Mouse (Mus musculus): Measurements from ENCODE around the gene Fam81a. TPM values are rescaled to one million over a fixed set of nuclear protein-coding genes. Genes with fewer than 3 reads are reported as not detected.

The Fam81a gene
- polyA plus RNA-seq, 1 experiment: 0.90 TPM

GRCm38 (mm10) chr9:70046255-70046654, 96.1 kb downstream of the Fam81a start:
- Histone ChIP-seq H3K79me3 (ENCODE audit: low read depth) (no peaks in the 10 kb centered on the region), H3ac (ENCODE audit: control insufficient read depth, insufficient read length, low read depth) (no peak overlapping the region), H3K27me3 (ENCODE audit: control insufficient read depth, insufficient read depth, insufficient read length) (no peaks in the 10 kb centered on the region), H3K79me2 (ENCODE audit: control insufficient read depth, insufficient read depth) (no peaks in the 10 kb centered on the region), H3K4me3 (ENCODE audit: insufficient read depth, poor library complexity, severe bottlenecking) (no peak overlapping the region), H3K36me3 (ENCODE audit: control insufficient read depth, insufficient read depth) (no peaks in the 10 kb centered on the region)
- TF ChIP-seq USF1 (IDR thresholded peaks at IDR 0.05; ENCODE audit: low read depth) (no peak), CEBPB (IDR thresholded peaks at IDR 0.05; ENCODE audit: low read depth) (no peak), MAX (IDR thresholded peaks at IDR 0.05) (no peak), MYOG (IDR thresholded peaks at IDR 0.05; ENCODE audit: control insufficient read depth, extremely low read depth, insufficient read length) (no peak), CTCF (IDR thresholded peaks at IDR 0.05; ENCODE audit: control insufficient read depth, insufficient read depth, insufficient read length) (no peak), MYOD1 (IDR thresholded peaks at IDR 0.05; ENCODE audit: control insufficient read depth, insufficient read length, low read depth) (no peak), FOSL1 (IDR thresholded peaks at IDR 0.05; ENCODE audit: insufficient read depth, low read length, poor library complexity, severe bottlenecking) (no peak)

GRCm38 (mm10) chr9:70044865-70045264, 97.5 kb downstream of the Fam81a start:
- H3K79me3 ChIP-seq (ENCODE audit: low read depth): no peaks in the 10 kb centered on the region
- H3K79me2 ChIP-seq (ENCODE audit: control insufficient read depth, insufficient read depth): no peaks in the 10 kb centered on the region
- no peaks in the 10 kb centered on the region for H3K36me3 ChIP-seq (ENCODE audit: control insufficient read depth, insufficient read depth)
- H3K4me3 ChIP-seq (ENCODE audit: insufficient read depth, poor library complexity, severe bottlenecking): no peak overlapping the region
- TF ChIP-seq CEBPB (IDR thresholded peaks at IDR 0.05; ENCODE audit: low read depth): no peak
- TF ChIP-seq MYOG (IDR thresholded peaks at IDR 0.05; ENCODE audit: control insufficient read depth, extremely low read depth, insufficient read length): no peak
- TF ChIP-seq FOSL1 (IDR thresholded peaks at IDR 0.05; ENCODE audit: insufficient read depth, low read length, poor library complexity, severe bottlenecking): no peak
- TF ChIP-seq MYOD1 (IDR thresholded peaks at IDR 0.05; ENCODE audit: control insufficient read depth, insufficient read length, low read depth): no peak
- TF ChIP-seq USF1 (IDR thresholded peaks at IDR 0.05; ENCODE audit: low read depth): no peak
- TF ChIP-seq MAX (IDR thresholded peaks at IDR 0.05): no peak
- no peak for TF ChIP-seq CTCF (IDR thresholded peaks at IDR 0.05; ENCODE audit: control insufficient read depth, insufficient read depth, insufficient read length)
- no peak overlapping the region for H3ac ChIP-seq (ENCODE audit: control insufficient read depth, insufficient read length, low read depth)
- H3K27me3 ChIP-seq (ENCODE audit: control insufficient read depth, insufficient read depth, insufficient read length): no peaks in the 10 kb centered on the region

- TF ChIP-seq USF1 (IDR thresholded peaks at IDR 0.05; ENCODE audit: low read depth): no peak
- no peak for TF ChIP-seq FOSL1 (IDR thresholded peaks at IDR 0.05; ENCODE audit: insufficient read depth, low read length, poor library complexity, severe bottlenecking)
- no peak for TF ChIP-seq MYOG (IDR thresholded peaks at IDR 0.05; ENCODE audit: control insufficient read depth, extremely low read depth, insufficient read length)
- TF ChIP-seq MAX (IDR thresholded peaks at IDR 0.05): no peak
- TF ChIP-seq CEBPB (IDR thresholded peaks at IDR 0.05; ENCODE audit: low read depth): no peak
- TF ChIP-seq CTCF (IDR thresholded peaks at IDR 0.05; ENCODE audit: control insufficient read depth, insufficient read depth, insufficient read length): no peak
- TF ChIP-seq MYOD1 (IDR thresholded peaks at IDR 0.05; ENCODE audit: control insufficient read depth, insufficient read length, low read depth): no peak
- Histone ChIP-seq H3K79me3 (ENCODE audit: low read depth) (no peaks in the 10 kb centered on the region), H3K36me3 (ENCODE audit: control insufficient read depth, insufficient read depth) (no peaks in the 10 kb centered on the region), H3K79me2 (ENCODE audit: control insufficient read depth, insufficient read depth) (no peaks in the 10 kb centered on the region), H3K27me3 (ENCODE audit: control insufficient read depth, insufficient read depth, insufficient read length) (no peaks in the 10 kb centered on the region), H3K4me3 (ENCODE audit: insufficient read depth, poor library complexity, severe bottlenecking) (no peak overlapping the region), H3ac (ENCODE audit: control insufficient read depth, insufficient read length, low read depth) (no peak overlapping the region)
These were observed 99.4 kb downstream of the Fam81a start for GRCm38 (mm10) chr9:70042935-70043334.

GRCm38 (mm10) chr9:70042137-70042536, 100.2 kb downstream of the Fam81a start:
- H3K79me3 ChIP-seq (ENCODE audit: low read depth): no peaks in the 10 kb centered on the region
- no peak overlapping the region for H3ac ChIP-seq (ENCODE audit: control insufficient read depth, insufficient read length, low read depth)
- H3K4me3 ChIP-seq (ENCODE audit: insufficient read depth, poor library complexity, severe bottlenecking): no peak overlapping the region
- H3K36me3 ChIP-seq (ENCODE audit: control insufficient read depth, insufficient read depth): no peaks in the 10 kb centered on the region
- no peaks in the 10 kb centered on the region for H3K27me3 ChIP-seq (ENCODE audit: control insufficient read depth, insufficient read depth, insufficient read length)
- TF ChIP-seq MYOG (IDR thresholded peaks at IDR 0.05; ENCODE audit: control insufficient read depth, extremely low read depth, insufficient read length): no peak
- TF ChIP-seq MYOD1 (IDR thresholded peaks at IDR 0.05; ENCODE audit: control insufficient read depth, insufficient read length, low read depth): no peak
- TF ChIP-seq USF1 (IDR thresholded peaks at IDR 0.05; ENCODE audit: low read depth): no peak
- no peak for TF ChIP-seq MAX (IDR thresholded peaks at IDR 0.05)
- no peak for TF ChIP-seq CEBPB (IDR thresholded peaks at IDR 0.05; ENCODE audit: low read depth)
- TF ChIP-seq CTCF (IDR thresholded peaks at IDR 0.05; ENCODE audit: control insufficient read depth, insufficient read depth, insufficient read length): no peak
- no peak for TF ChIP-seq FOSL1 (IDR thresholded peaks at IDR 0.05; ENCODE audit: insufficient read depth, low read length, poor library complexity, severe bottlenecking)
- no peaks in the 10 kb centered on the region for H3K79me2 ChIP-seq (ENCODE audit: control insufficient read depth, insufficient read depth)

- H3ac ChIP-seq (ENCODE audit: control insufficient read depth, insufficient read length, low read depth): no peak overlapping the region
- no peaks in the 10 kb centered on the region for H3K79me3 ChIP-seq (ENCODE audit: low read depth)
- H3K36me3 ChIP-seq (ENCODE audit: control insufficient read depth, insufficient read depth): no peaks in the 10 kb centered on the region
- H3K27me3 ChIP-seq (ENCODE audit: control insufficient read depth, insufficient read depth, insufficient read length): no peaks in the 10 kb centered on the region
- H3K4me3 ChIP-seq (ENCODE audit: insufficient read depth, poor library complexity, severe bottlenecking): no peak overlapping the region
- no peak for TF ChIP-seq MYOD1 (IDR thresholded peaks at IDR 0.05; ENCODE audit: control insufficient read depth, insufficient read length, low read depth)
- no peak for TF ChIP-seq MAX (IDR thresholded peaks at IDR 0.05)
- no peak for TF ChIP-seq CTCF (IDR thresholded peaks at IDR 0.05; ENCODE audit: control insufficient read depth, insufficient read depth, insufficient read length)
- no peak for TF ChIP-seq USF1 (IDR thresholded peaks at IDR 0.05; ENCODE audit: low read depth)
- TF ChIP-seq FOSL1 (IDR thresholded peaks at IDR 0.05; ENCODE audit: insufficient read depth, low read length, poor library complexity, severe bottlenecking): no peak
- no peak for TF ChIP-seq CEBPB (IDR thresholded peaks at IDR 0.05; ENCODE audit: low read depth)
- TF ChIP-seq MYOG (IDR thresholded peaks at IDR 0.05; ENCODE audit: control insufficient read depth, extremely low read depth, insufficient read length): no peak
- H3K79me2 ChIP-seq (ENCODE audit: control insufficient read depth, insufficient read depth): no peaks in the 10 kb centered on the region
These were observed 101.8 kb downstream of the Fam81a start for GRCm38 (mm10) chr9:70040570-70040969.
